Mouse (Mus musculus): ENCODE data around the gene Klk8. TPM values are rescaled to one million over a fixed set of nuclear protein-coding genes. Genes with fewer than 3 reads are reported as not detected.

The Klk8 gene
- total RNA-seq (2015), result 20.1 and 26.6 TPM in 2 replicates
- total RNA-seq (2017), result 12.5 and 13.3 TPM in 2 replicates

- peak; percentile 52 for ATAC-seq (replicated peaks; ENCODE audit: poor library complexity)
These were observed at the start of gene Klk8 for GRCm38 (mm10) chr7:43797333-43797769. Gene Klk8 (plus strand): TSS chr7:43797577.

- ATAC-seq (replicated peaks; ENCODE audit: poor library complexity), result peak; percentile 98
These were observed 49.6 kb upstream of the Klk8 start for GRCm38 (mm10) chr7:43747788-43748187.

GRCm38 (mm10) chr7:43752806-43753205 lies 44.6 kb upstream of the Klk8 start:
- no peak for ATAC-seq (replicated peaks; ENCODE audit: poor library complexity)

- no peak for ATAC-seq (replicated peaks; ENCODE audit: poor library complexity)
These were observed 30.9 kb upstream of the Klk8 start for GRCm38 (mm10) chr7:43766484-43766883.

GRCm38 (mm10) chr7:43768597-43768996 lies 28.8 kb upstream of the Klk8 start, which contains the start of gene Klk12:
Gene Klk12 (plus strand): TSS chr7:43768897.
- ATAC-seq (replicated peaks; ENCODE audit: poor library complexity), result no peak

- no peak for ATAC-seq (replicated peaks; ENCODE audit: poor library complexity)
These were observed 27.7 kb upstream of the Klk8 start for GRCm38 (mm10) chr7:43769636-43770035.

- ATAC-seq (replicated peaks; ENCODE audit: poor library complexity), result no peak
These were observed 26.7 kb upstream of the Klk8 start for GRCm38 (mm10) chr7:43770701-43771100.

GRCm38 (mm10) chr7:43771916-43772315 lies 25.5 kb upstream of the Klk8 start:
- no peak for ATAC-seq (replicated peaks; ENCODE audit: poor library complexity)

GRCm38 (mm10) chr7:43772901-43773300 lies 24.5 kb upstream of the Klk8 start:
- ATAC-seq (replicated peaks; ENCODE audit: poor library complexity), result no peak

GRCm38 (mm10) chr7:43774364-43774763 lies 23.0 kb upstream of the Klk8 start, which contains the start of gene Klk11:
Gene Klk11 (plus strand): TSS chr7:43774604.
- ATAC-seq (replicated peaks; ENCODE audit: poor library complexity), result no peak

GRCm38 (mm10) chr7:43774802-43775201 lies 22.6 kb upstream of the Klk8 start:
- no peak for ATAC-seq (replicated peaks; ENCODE audit: poor library complexity)

GRCm38 (mm10) chr7:43775311-43776057 lies 21.9 kb upstream of the Klk8 start:
- no peak for ATAC-seq (replicated peaks; ENCODE audit: poor library complexity)

GRCm38 (mm10) chr7:43776506-43776905 lies 20.9 kb upstream of the Klk8 start:
- ATAC-seq (replicated peaks; ENCODE audit: poor library complexity), result no peak

GRCm38 (mm10) chr7:43777423-43777822 lies 20.0 kb upstream of the Klk8 start:
- ATAC-seq (replicated peaks; ENCODE audit: poor library complexity), result no peak

- ATAC-seq (replicated peaks; ENCODE audit: poor library complexity), result no peak
These were observed 19.0 kb upstream of the Klk8 start for GRCm38 (mm10) chr7:43778176-43778970.

GRCm38 (mm10) chr7:43780241-43780640 lies 17.1 kb upstream of the Klk8 start:
- no peak for ATAC-seq (replicated peaks; ENCODE audit: poor library complexity)

GRCm38 (mm10) chr7:43780746-43781145 lies 16.6 kb upstream of the Klk8 start, which contains the start of gene Klk10:
Gene Klk10 (plus strand): TSS chr7:43781035.
- no peak for ATAC-seq (replicated peaks; ENCODE audit: poor library complexity)

- ATAC-seq (replicated peaks; ENCODE audit: poor library complexity), result no peak
These were observed 15.8 kb upstream of the Klk8 start for GRCm38 (mm10) chr7:43781541-43781940.

- peak; percentile 94 for ATAC-seq (replicated peaks; ENCODE audit: poor library complexity)
These were observed 14.8 kb upstream of the Klk8 start for GRCm38 (mm10) chr7:43782275-43783265.

- ATAC-seq (replicated peaks; ENCODE audit: poor library complexity), result peak; percentile 35; the same call in 1 of the 2 replicates
These were observed 12.1 kb upstream of the Klk8 start for GRCm38 (mm10) chr7:43785286-43785685.
